Mouse (Mus musculus): ENCODE results near the gene AC161166.1.
A peak's percentile ranks its signal among the peaks of the same experiment; 100 is the strongest.

AC161166.1 gene

GRCm38 (mm10) chr7:24533031-24533571 lies 20.8 kb upstream of the AC161166.1 start:
- TF ChIP-seq GATA4 (IDR thresholded peaks at IDR 0.05; ENCODE audit: insufficient replicate concordance, low read length) = no peak

DNA sequence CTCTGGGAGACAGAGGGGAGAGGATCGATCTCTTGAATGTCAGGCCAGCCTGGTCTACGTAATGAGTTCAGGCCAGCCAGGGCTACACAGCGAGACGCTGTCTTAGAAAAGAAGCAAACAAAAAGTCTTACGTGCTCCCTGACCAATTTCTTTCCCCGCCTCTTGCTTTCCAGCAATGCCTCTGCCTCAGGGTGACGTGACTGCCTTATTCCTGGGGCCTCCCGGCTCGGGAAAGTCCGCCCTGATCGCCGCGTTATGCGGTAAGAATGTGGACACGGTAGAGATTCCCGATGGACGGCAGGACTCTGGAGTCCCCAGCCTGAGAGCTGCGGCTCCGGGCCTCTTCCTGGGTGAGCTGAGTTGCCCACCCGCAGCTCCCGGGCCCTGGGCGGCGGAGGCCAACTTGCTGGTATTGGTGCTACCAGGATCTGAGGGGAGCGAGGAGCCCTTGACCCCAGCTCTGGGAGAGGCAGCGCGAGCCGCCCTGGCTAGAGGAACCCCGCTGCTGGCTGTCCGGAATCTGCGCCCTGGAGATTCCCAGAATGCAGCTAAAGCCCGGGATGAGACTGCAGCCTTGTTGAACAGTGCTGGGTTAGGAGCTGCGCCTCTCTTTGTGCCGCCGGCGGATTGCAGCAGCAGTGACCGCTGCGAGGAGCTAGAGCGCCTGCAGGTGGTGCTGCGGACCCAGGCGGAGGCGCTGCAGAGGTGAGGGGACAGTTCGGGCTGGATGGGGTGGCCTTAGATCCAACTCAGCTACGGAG lies 19.1 kb upstream of the AC161166.1 start:
- TF ChIP-seq GATA4 (IDR thresholded peaks at IDR 0.05; ENCODE audit: insufficient replicate concordance, low read length) = no peak

DNA sequence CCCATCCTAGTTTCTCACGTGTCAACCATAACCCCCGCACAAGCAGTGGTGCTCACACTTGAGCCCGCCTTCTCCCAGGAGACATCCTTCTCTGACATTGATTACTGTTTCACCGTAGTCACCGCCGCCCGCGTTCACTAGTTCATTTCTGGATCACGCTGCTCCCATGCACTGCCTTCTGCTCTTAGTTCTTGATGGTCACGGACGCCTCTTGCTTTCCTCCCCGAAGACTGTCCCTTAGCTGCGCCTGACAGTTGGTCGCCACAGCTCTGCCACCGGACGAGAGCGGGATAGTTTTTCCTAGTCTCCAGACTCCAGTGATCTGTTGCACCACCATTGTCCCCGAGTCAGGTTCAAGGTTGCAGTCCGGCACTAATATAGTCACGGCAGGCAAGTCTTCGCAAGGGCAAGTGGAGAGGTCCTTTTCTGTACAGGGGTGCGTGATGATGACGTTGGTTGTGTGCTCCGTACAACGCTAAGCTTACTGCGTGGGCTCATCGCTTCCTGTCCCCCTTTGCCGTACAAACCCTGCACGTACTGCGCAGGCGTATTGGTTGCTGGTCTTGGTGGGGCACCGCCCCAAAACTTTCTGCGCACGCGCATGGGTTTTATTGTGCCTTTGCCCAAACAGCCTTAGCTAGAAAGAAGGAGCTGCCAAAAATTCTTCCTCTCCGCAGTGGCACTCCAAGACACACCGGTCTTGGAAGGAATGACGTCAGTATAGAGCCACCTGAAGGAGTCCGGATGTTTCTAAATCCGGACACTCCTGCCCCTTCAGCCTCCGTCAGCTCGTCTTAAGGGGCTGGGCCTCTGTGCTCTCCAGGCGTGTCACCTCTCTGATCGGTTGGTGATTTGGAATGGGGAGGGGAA lies 18.0 kb upstream of the AC161166.1 start, which contains the start of gene Irgq:
Gene Irgq (plus strand): TSS at position 628 of the 870 bp plus-strand sequence.
- no peak for TF ChIP-seq GATA4 (IDR thresholded peaks at IDR 0.05; ENCODE audit: insufficient replicate concordance, low read length)

DNA sequence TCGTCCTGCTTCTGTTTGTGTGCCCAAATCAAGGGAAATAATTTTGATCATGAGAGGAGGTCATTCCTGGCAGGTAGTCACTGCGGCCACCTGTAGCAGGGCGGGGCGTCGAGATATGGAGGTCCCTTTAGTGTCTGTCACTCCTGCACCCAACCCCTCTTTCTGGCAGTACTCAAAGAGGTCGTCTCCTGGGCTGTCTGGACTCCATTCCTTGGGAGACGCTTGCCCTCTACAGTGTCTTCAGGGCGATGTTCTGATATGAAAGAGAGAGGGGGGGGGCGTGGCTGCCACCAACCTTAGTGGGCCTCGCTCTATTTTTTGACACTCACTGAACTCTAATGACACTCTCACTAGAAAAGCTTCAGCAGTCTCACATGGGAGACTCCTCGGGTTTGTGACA lies 17.3 kb upstream of the AC161166.1 start:
- no peak for TF ChIP-seq GATA4 (IDR thresholded peaks at IDR 0.05; ENCODE audit: insufficient replicate concordance, low read length)

GRCm38 (mm10) chr7:24528861-24529260 lies 16.6 kb upstream of the AC161166.1 start:
- no peak for TF ChIP-seq GATA4 (IDR thresholded peaks at IDR 0.05; ENCODE audit: insufficient replicate concordance, low read length)

DNA sequence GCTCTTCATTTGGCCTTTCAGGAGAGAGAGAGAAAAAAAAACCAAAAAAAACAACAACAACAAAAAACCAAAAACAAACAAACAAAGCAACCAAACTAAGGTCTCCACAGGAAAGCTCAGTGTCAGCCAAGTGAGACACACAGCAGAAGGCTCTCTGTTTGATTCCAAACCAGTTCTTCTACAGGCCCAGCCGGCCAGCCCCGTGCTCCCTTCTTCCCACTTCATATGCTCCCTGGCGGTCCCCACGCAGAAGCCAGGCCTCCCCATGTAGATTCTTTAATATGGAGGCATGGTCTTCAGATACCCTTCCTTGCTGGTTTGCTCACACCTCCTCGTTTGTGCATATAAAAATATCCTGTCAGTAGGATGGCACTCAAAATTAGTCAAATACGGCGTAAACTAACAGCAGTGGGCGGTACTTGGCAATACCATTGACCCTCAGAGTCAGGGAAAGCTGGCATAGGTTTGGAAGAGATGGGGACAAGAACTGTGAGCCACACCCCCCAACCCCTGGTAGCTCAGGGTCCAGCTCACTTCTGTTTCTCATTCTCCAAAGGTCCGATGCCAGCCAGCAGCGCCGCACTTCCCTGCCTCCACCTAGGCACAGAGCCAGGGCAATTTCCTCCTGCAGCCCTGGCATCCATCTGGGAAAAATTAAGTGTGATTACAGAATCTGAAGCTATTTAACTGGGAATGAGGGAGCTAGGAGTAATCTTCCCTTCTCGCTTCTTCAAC lies 13.6 kb upstream of the AC161166.1 start:
- no peak for TF ChIP-seq GATA4 (IDR thresholded peaks at IDR 0.05; ENCODE audit: insufficient replicate concordance, low read length)

DNA sequence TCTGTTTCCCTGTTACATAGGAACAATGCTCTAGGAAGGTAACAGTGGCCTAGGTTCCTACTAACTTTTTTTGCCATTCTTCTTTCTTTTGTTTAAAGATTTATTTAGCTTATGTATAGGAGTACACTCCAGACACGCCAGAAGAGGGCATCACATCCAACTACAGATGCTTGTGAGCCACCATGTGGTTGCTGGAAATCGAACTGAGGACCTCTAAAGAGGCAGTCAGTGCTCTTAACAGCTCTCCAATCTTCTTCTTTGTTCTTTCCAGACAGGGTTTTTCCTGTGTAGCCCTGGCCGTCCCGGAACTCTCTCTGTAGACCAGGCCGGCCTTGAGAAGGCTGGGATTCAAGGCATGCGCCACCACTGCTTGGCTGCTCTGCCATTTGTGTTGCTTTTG lies 12.7 kb upstream of the AC161166.1 start:
- TF ChIP-seq GATA4 (IDR thresholded peaks at IDR 0.05; ENCODE audit: insufficient replicate concordance, low read length) = no peak

GRCm38 (mm10) chr7:24523723-24524122 lies 11.5 kb upstream of the AC161166.1 start:
- no peak for TF ChIP-seq GATA4 (IDR thresholded peaks at IDR 0.05; ENCODE audit: insufficient replicate concordance, low read length)

GRCm38 (mm10) chr7:24522805-24523204 lies 10.6 kb upstream of the AC161166.1 start:
- TF ChIP-seq GATA4 (IDR thresholded peaks at IDR 0.05; ENCODE audit: insufficient replicate concordance, low read length) = no peak

DNA sequence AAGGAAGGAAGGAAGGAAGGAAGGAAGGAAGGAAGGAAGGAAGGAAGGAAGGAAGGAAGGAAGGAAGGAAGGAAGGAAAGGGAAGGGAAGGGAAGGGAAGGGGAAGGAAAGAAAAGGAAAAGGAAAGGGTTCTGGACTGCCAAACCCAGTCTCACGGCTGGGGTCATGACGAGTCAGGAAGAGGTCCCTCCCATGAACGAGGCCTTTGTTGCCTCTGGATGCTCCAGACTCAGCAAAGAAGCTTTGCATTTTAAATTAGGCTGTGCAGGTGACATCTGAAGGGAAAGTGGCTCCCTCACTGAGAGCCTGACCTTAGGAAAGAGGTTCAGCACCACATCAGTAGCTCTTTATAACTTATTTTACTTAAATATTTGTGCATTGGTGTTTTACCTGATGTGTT lies 6.9 kb upstream of the AC161166.1 start:
- no peak for TF ChIP-seq GATA4 (IDR thresholded peaks at IDR 0.05; ENCODE audit: insufficient replicate concordance, low read length)

DNA sequence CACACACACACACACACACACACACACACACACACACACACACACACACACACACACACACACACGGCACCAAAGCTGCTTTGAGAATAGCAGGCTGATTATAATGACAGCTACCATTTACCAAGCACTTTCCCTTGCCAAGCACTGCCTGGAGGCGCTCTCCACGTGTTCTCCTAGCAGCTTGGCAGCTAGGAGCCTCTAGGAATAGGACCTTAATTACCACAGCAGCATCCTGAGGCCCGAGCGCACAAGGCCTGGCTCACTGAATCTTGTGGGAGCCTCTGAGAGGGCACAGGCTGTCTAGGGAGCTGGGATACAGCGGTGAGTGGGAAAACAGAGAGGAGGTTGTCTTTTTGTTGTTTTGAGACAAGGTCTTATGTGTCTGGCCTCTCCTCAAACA lies 5.4 kb upstream of the AC161166.1 start:
- TF ChIP-seq GATA4 (IDR thresholded peaks at IDR 0.05; ENCODE audit: insufficient replicate concordance, low read length) = no peak

DNA sequence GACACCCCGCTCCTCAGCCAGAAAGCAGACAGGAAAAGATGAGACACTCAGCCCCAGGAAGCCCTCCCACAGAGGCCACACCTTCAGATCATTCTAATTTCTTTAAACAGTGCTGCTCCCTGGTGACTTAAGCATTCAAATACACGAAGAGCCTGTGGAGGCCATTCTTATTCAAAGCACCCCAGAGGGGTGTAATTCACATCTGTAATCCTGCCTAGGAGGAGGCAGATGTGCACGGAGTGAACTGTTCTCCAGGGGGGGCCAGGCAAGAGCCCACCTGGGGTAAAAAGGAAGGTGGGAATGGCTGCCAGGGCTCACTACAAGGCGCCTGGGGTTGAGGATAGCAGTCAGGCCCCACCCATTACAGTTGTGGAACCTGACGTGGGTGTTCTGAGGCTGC lies 4.8 kb upstream of the AC161166.1 start:
- no peak for TF ChIP-seq GATA4 (IDR thresholded peaks at IDR 0.05; ENCODE audit: insufficient replicate concordance, low read length)

DNA sequence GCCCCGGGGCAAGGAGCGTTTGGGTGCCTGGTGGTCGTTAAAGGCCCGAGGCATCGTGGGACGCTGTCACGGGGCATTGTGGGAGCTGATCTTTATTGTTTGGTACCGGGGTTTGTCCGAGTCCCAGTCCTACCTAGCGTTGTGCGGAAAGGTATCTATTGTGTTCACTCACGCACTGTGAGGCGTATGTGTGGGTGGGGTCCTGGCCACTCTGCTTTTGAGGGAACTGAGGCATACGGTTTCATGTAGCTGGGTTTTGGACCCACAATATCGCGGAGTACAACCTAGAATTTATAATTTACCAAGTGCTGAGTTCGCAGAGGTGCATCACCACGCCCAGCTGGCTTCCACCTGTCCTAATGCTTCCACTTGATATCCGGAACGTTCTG lies 4.5 kb downstream of the AC161166.1 start:
- no peak for TF ChIP-seq GATA4 (IDR thresholded peaks at IDR 0.05; ENCODE audit: insufficient replicate concordance, low read length)

DNA sequence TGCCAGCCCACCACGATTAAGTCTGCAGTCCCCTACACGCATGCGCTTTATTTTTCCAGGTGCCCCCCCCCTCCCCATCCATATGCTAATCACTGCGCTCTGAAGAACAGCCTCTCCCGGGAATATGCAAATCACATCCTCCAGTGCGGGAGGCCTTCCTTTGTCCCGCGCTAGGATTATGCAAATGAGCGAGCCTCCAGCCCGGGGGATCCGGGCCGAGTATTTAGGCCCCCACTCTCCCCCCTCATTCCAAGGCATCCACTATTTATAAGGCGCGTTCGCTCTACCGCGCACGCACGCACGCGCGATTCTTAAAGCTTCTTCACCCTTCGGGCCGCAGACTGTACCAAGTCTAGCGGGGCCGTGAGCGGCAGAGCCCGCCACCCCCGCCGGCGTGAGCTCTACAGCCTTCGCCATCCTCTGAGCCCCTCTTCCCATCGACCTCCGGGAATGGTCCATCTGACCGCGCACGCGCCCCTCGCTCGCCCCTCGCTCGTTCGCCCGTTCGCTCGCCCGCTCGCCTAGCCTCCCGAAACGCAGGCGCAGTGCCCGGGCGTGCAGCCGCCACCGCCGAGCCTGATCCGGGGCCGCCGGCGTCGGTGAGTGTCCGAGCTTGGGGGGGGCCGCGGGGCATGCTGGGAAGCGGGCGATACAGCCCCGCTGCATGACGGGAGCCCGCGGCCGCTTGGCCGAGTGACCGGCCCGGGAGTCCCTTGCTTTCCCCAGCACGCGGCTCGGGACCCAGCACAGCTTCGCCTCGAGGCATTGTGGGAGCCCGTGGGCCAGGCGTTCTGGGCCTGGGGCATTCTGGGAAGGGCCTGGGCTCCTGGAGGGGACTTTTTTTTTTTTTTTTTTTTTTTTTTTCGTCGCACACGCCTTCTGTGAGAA lies 5.2 kb downstream of the AC161166.1 start, which contains the start of gene Zfp428:
Gene Zfp428 (plus strand): TSS at position 169 of the 888 bp plus-strand sequence.
- TF ChIP-seq GATA4 (IDR thresholded peaks at IDR 0.05; ENCODE audit: insufficient replicate concordance, low read length) = peak; percentile 45; the same call in 1 of the 2 replicates
